Mouse (Mus musculus): Measurements from ENCODE around the gene Ormdl1.
"Not testable (repeated sequence)": the region's sequence is repeated elsewhere in the genome, so short reads cannot be mapped to it uniquely, and the experiment has no call there.

The Ormdl1 gene

DNA sequence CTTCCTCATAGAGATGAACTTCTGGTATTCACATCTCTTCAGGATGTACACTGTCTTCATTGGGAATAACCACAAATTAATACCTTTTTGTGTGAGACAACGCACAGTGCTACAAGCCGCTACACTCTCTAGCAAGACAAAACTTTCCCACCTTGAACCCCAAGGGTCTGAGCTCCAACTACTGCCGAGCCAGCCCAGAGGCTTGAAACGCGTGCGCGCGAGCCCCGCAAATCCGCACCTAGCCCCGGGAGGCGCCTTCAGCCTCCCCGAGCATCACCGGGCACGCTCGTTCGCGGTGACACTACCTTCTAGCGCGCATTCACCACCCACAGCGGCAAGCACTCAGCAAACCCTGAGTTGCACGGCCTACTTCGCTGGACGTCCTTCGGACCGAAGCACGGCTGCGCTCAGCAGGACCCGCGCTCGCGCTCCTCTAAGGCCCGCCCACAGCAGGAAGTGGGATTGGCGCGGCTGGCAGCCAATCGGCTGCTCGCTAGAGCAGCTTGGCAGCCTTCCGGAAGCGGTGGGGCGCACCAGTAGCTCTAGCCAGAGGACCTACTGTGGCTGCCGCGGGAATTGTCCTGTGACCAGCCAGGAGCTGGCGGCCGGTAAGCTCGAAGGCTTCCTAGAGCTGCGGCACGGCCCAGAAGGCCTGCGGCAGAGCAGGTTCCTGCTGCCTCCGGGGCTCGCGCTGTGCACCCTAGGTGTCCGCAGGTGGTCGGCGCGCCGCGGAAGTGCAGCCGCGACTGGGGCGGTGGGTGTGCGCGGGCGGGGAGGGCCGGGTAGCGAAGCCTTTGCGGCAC, at the start of gene Ormdl1, which contains the start of the genes Pms1 and Gm28778:
Ormdl1 (plus strand) TSS at position 515 of the 803 bp plus-strand sequence.
Pms1 (minus strand) TSS at position 438 of the 803 bp plus-strand sequence.
Gm28778 (plus strand) TSS at position 531 of the 803 bp plus-strand sequence.
- DNase-seq, result peak; percentile 93

DNA sequence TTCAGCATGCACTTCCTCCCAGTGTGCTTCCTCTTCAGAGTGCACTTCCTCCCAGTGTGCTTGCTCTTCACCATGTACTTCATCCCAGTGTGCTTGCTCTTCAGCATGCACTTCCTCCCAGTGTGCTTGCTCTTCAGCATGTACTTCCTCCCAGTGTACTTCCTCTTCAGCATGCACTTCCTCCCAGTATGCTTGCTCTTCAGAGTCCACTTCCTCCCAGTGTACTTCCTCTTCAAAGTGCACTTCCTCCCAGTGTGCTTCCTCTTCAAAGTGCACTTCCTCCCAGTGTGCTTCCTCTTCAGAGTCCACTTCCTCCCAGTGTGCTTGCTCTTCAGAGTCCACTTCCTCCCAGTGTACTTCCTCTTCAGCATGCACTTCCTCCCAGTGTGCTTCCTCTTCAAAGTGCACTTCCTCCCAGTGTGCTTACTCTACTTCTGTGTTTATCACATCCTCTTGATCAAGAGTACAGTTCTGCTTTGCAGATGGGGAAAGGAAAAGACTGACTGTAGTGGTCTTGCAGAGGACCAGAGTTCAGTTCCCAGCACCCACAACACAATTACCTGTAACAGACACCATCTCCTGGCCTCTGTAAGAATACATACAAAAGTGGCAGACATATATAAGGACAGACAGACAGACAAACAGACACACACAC, 31.8 kb upstream of the Ormdl1 start:
- DNase-seq, result not testable (repeated sequence)

DNA sequence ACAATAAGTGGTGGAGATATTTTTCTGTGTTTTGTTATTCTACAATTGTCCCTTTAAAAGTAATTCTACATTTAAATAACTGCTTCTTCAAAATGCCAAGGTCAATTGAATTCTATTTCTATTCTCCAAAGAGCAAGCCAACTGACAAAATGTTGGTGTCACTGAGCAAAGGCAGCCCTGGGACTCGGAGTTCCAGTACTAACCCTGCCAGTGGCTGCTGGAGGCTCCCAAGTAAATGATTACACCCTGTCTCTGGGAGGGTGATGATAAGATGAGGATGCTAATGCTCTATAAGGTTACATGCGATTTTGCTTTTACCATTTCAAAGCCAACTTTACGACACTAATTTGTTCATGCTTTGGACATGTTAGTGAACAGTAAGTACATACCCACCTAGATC, 27.0 kb upstream of the Ormdl1 start:
- DNase-seq, result no peak

- peak; percentile 45 for DNase-seq
These were observed 24.2 kb upstream of the Ormdl1 start for GRCm38 (mm10) chr1:53272646-53273045.

GRCm38 (mm10) chr1:53291197-53291596, 5.7 kb upstream of the Ormdl1 start:
- DNase-seq, result no peak

DNA sequence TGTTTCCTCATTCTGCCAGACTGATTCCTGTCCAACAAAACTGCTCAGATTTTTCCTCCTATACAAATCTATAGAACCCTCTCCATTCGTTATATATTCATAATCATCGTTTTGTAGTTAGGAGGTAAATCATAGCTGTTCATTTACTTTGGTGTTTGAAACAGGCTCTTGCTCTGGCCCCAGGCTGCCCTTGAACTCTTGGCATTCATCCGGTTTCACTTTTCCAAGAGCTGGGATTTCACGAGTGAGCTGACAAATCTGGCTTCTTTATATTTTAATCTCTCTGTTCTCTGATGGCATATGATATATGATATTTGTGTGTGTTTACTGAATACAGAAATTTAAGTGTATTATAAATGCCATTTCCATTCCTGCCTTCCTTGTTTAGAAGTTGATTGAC, 3.6 kb downstream of the Ormdl1 start:
- DNase-seq, result no peak

- DNase-seq, result peak; percentile 91
These were observed 16.4 kb downstream of the Ormdl1 start, which contains the start of gene Osgepl1 for GRCm38 (mm10) chr1:53312989-53313967. TSS of gene Osgepl1 (plus strand) at chr1:53313624.

DNA sequence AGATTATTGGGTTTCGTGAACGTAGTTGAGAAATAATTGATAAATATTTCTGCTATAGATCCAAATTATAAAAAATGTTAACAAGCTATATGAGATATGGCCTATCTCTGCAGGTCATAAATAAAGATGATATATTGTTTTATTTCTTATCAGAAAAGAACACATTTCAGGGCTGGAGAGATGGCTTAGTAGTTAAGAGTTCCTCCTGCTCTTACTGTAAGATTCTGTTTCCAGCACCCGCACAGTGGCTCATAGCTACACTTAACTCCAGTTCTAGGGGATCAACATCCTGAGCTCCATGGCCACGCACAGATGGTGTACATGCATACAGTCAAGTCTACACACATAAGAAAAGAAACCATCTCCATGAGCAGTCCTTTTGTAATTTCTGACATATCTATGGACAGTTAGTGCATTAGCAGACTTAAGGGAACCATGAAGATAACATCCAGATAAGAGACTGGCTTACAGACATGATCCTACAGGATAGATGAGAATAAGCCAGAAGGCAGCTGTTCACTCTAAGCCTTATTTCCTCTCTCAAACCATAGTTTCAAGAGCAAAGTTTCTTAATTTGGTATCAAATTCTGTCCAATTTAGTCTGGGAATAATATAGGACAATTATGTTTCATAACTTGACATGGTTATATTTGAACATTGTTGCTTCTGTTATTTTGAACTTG, 24.9 kb downstream of the Ormdl1 start:
- no peak for DNase-seq

DNA sequence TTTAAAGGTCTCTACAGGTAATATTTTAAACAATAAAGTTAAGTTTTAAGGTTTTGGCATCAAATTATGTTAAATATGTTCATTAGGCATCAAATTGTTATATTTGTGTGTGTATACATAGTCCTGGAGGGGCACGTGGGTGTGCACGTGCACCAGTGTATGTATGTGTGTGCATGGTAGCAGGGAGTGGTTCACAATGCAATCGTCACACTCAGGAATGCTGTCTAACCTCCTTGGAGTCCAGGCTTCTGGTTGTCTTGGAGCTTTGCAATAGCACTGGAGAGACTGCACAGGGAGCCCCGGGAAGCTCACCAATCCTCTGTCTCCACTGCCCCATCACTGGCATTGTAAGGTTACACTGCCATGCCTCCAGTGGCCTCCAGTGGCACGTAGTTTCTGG, 26.4 kb downstream of the Ormdl1 start:
- DNase-seq, result no peak

GRCm38 (mm10) chr1:53324277-53324676, 27.4 kb downstream of the Ormdl1 start:
- no peak for DNase-seq

GRCm38 (mm10) chr1:53324827-53325494, 28.1 kb downstream of the Ormdl1 start:
- no peak for DNase-seq

DNA sequence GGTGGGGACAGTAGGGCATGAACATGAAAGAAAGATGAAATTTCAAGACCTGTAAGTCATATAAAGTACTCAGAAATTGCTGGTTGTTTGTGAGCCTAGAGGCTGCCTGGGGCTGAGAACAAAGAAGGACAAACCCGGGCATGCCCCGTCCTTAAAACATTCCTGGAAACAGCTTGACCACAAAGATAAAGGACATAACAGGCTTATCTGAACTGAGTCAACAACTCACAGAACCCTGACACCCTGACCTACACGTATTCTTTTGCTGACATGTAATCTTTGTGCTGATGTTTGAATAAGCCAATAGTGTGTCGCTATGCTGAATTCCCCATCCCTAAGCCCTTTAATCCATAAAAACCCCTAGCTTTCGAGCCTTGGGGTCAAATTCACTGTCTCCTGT, 36.6 kb downstream of the Ormdl1 start:
- DNase-seq, result not testable (repeated sequence)

DNA sequence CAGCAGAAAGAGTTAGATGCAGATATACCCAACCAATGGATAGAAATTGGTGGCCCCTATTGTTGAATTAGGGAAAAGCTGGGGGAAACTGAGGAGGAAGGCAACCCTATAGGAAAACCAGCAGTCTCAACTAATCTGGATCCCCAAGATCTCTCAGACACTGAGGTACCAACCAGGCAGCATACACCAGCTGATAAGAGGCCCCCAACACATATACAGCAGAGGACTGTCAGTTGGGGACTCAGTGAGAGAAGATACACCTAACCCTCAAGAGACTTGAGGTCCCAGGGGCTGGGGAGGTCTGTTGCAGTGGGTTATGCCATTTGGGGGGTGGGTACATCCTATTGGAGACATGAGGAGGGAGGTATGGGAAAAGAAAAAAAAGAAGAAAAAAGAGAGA, 38.6 kb downstream of the Ormdl1 start:
- no peak for DNase-seq

DNA sequence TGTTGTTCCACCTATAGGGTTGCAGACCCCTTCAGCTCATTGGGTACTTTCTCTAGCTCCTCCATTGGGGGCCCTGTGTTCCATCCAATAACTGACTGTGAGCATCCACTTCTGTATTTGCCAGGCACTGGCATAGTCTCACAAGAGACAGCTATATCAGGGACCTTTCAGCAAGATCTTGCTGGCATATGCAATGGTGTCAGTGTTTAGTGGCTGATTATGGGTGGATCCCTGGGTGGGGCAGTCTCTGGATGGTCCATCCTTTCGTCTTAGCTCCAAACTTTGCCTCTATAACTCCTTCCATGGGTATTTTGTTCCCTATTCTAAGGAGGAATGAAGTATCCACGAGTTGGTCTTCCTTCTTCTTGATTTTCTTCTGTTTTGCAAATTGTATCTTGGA, 40.5 kb downstream of the Ormdl1 start:
- not testable (repeated sequence) for DNase-seq

GRCm38 (mm10) chr1:53341071-53341470, 44.2 kb downstream of the Ormdl1 start:
- no peak for DNase-seq

GRCm38 (mm10) chr1:53352327-53353261, 55.7 kb downstream of the Ormdl1 start, which contains the start of the genes Asdurf, Gm28551 and Asnsd1:
TSS of gene Asdurf (minus strand) at chr1:53352619.
TSS of gene Gm28551 (minus strand) at chr1:53352667.
TSS of gene Asnsd1 (minus strand) at chr1:53352752.
- peak; percentile 97 for DNase-seq

GRCm38 (mm10) chr1:53358988-53359387, 62.1 kb downstream of the Ormdl1 start:
- DNase-seq, result no peak
